Mouse (Mus musculus) small intestine, adult 2 months (tissue): ENCODE results near the gene Zfp639.

ENCODE experiments used
- CTCF ChIP-seq: fragments of 200-500 bp; IDR thresholded peaks from 2 replicates; pipeline ENCODE4 v1.5.1; 2012; ENCODE audit warnings: low read depth, mild to moderate bottlenecking, control low read depth, inconsistent platforms, low read length, moderate library complexity, mixed read lengths; ENCODE audit not compliant: insufficient replicate concordance, insufficient read length; ENCODE audit errors: extremely low read depth
- POLR2A ChIP-seq: fragments of 200-500 bp; IDR thresholded peaks from 2 replicates; pipeline ENCODE4 v1.6.1; 2012; ENCODE audit warnings: low read depth, mild to moderate bottlenecking, control low read depth, inconsistent platforms, low read length, moderate library complexity

DNA sequence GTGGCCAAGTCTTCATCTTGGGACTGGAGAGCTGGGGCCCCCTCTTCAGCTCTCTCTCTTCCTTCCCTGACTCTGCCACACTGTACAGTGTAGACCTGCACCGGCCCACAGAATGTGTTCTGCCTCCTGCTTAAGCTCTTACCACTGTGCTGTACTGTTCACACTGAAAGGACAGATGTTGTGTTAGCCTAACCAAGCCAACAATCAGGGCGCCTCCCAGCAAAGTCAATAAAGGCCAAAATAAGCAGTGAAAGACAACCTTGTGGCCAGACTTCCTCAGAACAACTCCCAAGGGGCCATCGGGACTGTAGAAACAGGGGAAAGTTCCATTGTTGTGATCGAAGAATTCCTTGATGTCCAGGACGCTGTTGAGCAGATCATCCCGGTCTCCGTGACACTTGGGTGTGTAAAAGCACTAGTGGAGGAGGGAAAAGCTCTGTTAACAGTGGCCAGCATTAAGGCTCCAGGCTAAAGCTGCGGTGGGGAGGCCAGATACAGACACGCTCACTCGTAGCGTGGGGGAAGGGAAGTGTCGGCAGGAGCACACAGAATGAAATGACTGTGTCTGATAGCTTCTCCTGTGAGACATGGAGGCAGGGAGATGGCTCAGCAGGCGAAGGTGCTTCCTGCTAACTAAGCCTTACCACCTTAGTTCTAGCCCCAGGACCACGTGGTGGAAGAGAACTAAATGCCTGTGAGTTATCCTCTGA is 37.7 kb upstream of the Zfp639 start:
- no peak for TF ChIP-seq CTCF
- TF ChIP-seq POLR2A, result no peak
